Mouse (Mus musculus) adrenal gland (tissue): ENCODE measurements around the gene Kcnk4.

Experiments
- intact Hi-C: fragments of 180-260 bp; cut with DNase I; formaldehyde crosslinking; loops from one replicate; pipeline ENCODE4 v1.15.1; 2025

Gene Kcnk4

DNA sequence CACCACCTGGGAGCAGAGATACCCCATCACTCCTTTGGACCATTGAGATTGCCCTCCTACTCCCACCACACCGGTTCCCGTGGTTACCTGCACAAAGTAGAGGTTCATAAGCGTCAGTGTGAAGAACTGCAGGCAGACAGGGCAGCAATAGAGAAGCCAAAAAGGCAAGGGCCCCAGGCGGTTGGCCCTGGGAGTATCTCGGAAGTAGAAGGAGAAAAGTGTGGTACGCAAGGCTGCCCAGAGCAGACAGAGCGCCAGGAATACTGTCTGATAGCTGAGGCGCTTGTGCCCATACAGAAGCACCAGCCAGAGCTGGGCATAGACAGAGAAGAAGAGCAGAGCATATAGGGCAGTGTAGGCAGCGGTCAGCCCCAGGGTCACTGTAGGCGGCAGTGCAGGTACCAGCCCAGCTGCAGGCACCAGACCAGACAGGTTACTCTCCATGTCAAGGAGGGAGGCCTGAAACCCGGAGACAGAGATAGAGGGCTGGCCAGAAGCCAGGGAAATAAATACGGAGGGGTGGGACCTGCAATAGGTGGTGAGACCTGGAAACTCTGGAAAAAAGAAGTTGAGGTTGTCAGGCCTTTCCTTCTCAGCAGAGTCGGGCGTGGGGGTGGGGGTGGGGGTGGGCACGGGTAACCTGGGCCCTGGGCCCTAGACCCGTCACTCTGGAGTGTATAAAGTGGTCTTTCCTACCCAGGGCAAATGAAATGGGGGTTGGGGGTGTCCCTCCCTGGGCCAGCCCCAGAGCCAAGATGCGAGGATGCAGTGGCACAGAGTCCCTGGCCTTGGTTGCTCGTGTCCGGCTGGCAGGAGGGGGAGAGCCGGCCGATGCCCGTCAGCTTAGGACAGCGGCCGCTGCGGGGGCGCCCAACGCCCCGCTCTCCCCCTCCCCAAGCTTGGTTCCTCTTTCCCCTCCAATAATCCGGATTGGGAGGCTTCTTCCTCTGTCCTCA, 6.4 kb upstream of the Kcnk4 start:
- intact Hi-C loops, result loop anchor here (5.0 kb wide), 1 partner anchor 37 kb away; the partner anchor contains the start of gene Plcb3

DNA sequence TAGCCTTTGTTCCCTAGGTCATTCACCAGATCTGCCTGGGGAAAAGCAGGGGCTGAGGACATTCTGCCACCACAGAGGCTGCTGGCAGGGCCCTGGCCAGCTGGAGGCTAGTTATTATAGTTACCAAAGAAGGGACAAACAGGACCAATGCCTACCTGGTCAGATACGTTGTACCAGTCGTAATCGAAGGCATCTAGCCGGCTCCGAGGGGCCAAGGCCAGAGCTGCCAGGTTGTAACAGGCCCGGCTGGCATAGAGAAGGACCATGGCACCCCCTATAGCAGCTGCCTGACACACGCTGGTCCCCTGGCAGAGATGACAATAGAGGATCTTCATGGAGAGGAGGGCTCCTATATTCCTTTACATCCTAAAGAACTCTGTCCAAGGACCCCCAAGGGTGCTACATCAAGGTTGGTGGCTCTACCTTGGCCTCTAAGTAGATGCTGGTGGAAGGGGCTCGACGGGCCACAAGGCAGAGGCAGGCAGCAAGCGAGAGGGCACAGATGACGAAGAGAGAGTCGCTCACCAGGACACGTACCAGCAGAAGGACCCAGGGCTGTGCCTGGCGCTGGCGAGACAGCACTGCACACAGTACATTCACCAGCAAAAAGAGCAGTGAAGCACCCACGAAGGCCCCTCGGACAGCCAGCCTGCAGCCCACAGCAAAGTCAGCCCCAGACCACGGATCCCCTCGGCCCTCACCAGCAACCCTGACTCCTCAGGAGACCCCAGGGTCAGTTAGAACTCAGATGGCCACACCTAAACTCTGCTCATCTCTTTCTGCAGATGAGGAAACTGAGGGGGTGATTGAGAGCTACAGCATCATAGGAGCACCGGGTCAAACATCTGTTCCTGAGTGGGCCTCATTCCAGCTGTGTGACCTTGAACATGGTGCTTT, 5.0 kb upstream of the Kcnk4 start:
- intact Hi-C loops, result loop anchor here (5.0 kb wide), 1 partner anchor 38 kb away; the partner anchor contains the start of gene Plcb3

DNA sequence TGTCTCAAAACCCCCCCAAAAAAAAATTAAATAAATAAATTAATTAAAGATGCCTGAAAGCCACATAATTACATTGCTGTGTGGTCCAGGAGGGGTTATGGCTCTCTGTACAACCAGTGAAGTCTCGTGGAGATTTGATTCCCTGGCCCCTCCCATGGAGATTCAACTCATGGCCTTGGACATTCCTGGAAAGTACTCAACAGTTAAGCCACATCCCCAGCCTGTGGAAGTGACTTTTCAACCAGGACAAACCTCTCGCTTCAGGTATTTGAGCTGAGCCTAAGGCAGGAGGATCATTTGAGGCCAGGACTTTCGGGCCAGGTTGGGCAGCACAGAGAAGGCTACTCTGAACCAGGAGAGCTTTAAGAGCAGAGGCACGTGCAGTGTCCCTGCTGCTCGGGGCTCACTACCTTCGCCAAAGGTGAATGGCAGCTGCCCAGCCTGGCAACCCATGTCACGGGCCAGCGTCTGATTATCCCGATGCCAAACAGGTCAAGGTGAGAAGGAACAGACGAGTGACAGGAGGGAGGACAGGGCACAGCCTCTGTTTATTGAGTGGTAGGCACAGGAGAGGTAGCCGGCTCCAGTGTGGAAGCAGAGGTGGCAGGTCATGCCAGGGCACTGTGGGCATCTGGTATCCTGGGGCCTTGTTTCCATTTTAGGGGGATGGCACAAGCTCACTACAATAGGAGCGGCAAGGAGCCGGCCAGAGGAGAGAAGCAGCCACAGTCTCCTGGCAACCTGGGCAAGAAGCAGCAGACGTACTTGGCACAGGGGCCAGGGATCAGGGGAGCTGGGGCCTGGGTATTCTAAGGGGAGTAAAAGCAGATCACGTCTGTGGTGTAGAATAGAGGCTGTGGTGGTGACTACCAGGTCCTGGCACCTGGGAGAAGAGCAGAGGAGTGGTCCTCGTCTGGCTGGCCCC, 3.5 kb upstream of the Kcnk4 start:
- intact Hi-C loops, result no loop called here

DNA sequence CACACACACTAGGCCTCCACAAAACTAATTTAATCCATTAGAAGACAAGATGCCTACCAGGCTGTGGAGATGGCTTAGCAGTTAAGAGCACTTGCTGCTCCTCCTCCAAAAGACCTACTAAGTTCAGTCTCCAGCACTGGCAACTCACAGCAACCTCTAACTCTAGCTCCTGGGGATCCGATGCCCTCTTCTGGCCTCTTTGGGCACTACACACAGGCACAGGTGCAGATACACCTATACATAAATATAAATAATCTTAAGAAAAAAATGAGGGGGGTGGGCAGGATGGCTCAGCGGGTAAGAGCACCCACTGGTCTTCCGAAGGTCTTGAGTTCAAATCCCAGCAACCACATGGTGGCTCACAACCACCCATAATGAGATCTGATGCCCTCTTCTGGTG, 2.0 kb upstream of the Kcnk4 start:
- intact Hi-C loops, result no loop called here

DNA sequence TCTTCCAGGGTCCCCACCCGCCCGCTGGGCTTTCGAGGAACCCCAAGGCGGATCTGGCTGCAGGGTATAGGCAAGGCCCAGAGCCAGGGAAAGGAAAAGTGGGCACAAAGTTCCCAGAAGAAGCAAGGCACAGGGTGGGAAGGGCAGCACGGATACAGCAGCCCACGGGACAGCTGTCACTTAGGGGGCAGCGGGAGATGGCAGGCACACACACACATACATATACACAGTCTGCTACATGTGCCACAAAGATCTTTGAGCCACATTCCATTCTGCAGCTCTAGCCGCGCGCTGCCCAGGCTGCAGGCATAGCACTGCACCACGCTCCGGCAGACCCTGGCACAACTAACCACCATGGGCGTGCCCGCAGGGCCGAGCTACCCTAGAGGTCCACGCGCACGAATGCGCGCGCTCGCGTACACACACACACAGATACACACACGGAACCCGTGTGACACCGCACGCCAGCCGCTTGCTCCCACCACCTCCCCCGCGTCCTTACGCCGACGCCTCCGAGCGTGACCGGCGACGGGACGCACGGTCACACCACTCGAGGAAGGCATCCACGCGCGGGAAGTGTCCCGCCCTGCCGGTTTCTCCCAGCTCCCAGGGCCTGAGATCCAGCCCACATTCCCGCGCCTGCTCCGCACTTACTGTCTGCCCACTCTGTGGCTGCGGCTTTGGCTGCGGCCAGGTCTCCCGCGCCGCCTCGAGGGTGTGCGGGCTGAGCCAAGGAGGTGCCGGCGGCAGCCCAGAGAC, 700 bp downstream of the Kcnk4 start:
- intact Hi-C loops, result no loop called here

DNA sequence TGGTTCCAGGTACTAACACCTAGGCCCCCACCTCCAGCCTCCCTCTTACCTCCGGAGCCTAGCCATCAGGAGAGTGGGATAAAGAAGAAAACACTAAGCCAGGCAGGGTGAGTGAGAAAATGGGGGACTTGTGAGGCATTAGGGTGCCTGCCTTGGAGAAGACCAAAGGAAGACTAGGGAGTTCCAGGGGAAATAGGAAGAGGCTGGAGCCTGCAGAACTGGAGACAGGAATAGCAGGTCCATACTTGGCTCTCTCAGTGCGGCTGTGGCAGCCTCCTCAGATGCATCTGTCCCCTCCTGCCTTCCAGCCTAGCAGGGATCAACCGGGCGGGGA, 1.2 kb downstream of the Kcnk4 start:
- intact Hi-C loops, result no loop called here

DNA sequence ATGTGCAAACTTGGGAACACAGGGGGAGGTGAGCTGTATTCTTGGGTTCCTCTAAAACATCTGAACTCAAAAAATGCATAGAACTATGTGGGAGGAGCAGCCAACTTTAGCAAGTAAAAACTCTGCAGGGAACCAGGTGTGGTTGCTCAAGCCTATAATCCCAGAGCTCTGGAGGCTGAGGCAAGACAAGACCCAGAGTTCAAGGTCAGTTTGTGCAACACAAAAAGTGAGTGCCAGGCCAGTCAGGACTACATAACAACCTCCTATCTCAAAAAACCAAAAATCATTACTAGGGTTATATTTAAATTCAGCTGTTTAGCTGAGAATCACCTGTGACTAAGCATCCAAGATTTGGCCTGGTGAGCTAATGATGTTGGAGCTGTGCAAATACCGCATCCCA, 2.3 kb downstream of the Kcnk4 start:
- intact Hi-C loops, result no loop called here

GRCm38 (mm10) chr19:6931002-6931401, 3.3 kb downstream of the Kcnk4 start:
- intact Hi-C loops, result no loop called here

DNA sequence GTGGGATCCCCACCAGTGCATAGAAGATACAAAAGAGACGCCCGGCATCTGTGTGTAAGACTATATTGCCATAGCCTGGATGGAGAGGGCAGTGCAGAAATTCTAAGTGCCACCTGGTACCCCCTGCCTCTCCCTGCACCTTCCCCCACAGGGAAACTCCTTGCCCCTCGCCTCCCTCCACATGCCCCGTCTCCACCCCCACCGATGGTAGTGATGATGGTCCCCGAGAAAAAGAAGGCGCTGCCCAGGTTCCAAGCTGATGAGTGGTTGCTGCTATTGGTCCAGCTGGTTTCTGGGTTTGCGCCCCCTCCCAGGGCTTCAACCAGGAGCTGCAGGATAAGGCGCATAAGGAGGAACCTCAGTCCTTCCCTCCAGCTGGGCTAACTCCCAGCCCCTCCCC, 6.2 kb downstream of the Kcnk4 start:
- intact Hi-C loops, result loop anchor here (2.0 to 5.0 kb wide), 2 partner anchors 44 to 85 kb away; partner anchors contain the start of gene Ppp1r14b

- intact Hi-C loops, result loop anchor here (5.0 kb wide), 1 partner anchor 46 kb away; the partner anchor contains the start of gene Ppp1r14b
Observed at GRCm38 (mm10) chr19:6926559-6927255, 7.6 kb downstream of the Kcnk4 start.

- intact Hi-C loops, result loop anchor here (5.0 kb wide), 1 partner anchor 47 kb away; the partner anchor contains the start of gene Ppp1r14b
Observed at GRCm38 (mm10) chr19:6925611-6926329, 8.5 kb downstream of the Kcnk4 start.

GRCm38 (mm10) chr19:6925307-6925573, 9.1 kb downstream of the Kcnk4 start, which contains the start of gene Catsperz:
Gene Catsperz (minus strand): TSS chr19:6925380.
- intact Hi-C loops, result loop anchor here (5.0 kb wide), 1 partner anchor 47 kb away; the partner anchor contains the start of gene Ppp1r14b

DNA sequence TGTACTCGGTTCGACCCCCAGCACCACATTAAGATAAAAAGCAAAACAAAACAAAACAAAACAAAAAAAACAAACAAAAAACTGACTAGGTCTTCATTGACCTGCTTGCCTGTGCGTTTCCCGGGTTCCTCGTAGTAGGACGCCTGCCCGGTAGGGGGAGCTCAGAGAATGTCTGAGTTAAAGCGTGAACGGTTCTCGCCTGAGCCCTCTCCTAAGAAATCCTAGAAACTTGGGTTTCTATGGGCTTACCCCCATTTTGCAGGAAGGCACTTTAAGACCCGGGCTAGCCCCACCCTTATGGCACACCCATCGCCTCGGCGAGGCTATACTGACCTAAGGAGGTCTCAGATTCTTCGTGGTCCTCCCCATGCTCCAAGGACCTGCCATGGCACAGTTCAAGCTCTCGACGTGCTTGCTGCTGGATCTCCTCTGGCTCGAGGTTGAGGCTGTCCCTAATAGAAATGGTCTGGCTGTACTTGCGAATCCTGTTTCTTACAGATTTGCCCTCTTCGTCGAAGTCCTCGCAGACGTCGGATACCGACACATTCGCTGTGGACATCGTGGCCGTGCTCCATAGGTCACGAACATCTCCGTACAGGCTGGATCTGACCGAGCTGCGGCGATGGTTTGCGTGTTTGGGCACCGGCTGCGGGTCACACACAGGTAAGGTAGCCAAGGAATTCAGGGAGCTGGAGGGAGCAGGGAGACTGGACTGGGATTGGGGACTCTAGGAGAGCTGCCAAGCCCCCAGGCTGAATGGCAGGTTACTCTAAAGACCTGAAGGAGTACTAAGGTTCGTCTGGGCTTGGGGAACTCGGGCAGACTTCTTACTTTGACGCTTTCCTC, 9.6 kb downstream of the Kcnk4 start:
- intact Hi-C loops, result loop anchor here (5.0 kb wide), 1 partner anchor 48 kb away; the partner anchor contains the start of gene Ppp1r14b

- intact Hi-C loops, result no loop called here
Observed at GRCm38 (mm10) chr19:6922901-6923735, 11.2 kb downstream of the Kcnk4 start.

GRCm38 (mm10) chr19:6921647-6922567, 12.4 kb downstream of the Kcnk4 start, which contains the start of gene Esrra:
Gene Esrra (minus strand): TSS chr19:6921813.
- intact Hi-C loops, result no loop called here
